Mouse (Mus musculus) embryo, embryonic 9.5 days (tissue): ENCODE data around the gene Reck.

Experiments used
- DNase-seq: peaks from one replicate; pipeline ENCODE4 v3.0.0-alpha.2; 2017; ENCODE audit errors: extremely low spot score

Reck gene

DNA sequence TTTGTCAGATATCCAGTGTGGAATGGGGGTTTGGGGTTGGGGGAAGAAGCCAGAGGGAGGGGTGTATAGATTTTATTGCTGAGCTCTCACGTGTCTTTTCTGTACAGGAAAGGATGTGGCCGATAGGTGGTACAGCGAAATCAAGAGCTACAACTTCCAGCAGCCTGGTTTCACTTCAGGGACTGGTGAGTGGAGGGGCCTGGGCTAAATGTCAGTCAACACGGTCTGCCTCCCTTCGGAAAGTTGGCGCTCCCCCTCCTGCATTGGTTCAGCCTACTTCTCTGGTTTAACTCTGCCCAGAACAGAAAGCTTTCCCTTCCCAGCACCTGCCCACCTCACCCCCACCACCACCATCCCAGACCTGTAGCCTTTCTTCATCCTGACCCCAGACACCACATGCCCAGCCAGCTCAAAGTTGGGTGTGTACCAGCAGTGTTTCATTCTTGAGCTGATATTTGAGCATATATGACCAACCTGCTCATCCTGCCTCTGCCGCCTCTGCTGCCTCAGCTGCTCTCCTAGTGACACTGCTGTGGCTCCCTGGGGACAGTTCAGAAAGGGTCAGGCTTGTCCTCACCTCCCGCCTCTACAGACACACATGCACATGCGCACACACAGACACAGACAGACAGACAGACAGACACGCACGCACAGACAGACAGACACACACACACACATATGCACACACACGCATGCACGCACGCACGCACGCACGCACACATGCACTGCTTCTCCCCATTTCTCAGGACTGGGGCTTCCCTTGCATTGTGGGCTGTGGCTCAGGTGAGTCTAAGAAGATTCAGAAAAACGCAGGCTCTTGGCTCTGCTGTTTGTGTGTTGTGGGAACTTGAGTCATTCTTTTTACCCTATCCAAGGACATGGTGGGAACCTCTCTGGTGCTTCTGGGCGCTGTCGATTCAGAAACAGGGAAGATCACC is 95.3 kb downstream of the Reck start:
- no peak for DNase-seq

DNA sequence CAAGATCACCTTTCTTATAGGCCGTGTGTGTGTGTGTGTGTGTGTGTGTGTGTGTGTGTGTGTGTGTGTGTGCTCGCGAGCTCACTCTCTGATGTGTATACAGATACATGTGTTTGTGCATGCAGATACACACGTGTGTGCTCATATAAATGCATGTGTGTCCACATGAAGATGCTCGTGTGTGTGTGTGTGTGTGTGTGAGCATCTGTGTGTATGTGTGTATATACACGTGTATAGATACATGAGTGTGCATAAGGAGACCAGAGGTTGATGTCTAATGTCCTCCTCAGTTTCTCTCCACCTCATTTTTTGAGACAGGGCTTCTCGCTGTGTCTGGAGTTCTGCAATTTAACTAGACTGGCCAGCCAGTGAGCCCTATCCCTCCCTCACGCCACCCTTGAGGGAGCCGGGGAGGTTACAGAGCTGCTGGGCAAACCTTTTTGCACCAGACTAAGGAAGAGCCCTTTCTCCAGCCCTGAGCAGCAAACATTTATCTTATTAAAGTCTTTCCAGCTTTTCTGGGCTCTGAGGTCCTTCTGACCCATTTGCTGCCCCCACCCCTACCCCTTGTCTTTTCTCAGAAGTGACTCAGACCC is 96.3 kb downstream of the Reck start:
- DNase-seq, result no peak

DNA sequence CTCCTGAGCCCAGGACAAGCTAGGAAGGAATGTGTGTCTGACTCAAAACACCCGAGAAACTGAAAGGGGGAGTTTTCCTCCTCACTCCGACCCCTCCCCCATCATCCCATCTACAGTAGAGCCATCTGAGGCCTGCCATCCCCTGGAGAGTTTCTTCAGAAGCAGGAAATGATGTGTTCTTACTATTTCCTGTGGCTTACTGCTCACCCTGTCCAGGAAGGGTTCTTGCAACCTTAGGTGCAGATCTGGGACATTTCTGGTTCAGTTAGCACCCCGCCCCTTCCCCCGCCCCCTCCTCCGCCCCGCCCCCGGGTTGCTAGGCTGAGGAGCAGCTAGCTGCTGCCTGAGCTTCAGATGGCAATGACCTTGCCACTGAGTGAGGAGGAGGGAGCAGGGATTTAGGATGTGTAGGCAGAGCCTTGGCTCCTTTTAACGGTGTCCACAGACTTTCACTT is 96.8 kb downstream of the Reck start:
- DNase-seq, result peak; percentile 80

DNA sequence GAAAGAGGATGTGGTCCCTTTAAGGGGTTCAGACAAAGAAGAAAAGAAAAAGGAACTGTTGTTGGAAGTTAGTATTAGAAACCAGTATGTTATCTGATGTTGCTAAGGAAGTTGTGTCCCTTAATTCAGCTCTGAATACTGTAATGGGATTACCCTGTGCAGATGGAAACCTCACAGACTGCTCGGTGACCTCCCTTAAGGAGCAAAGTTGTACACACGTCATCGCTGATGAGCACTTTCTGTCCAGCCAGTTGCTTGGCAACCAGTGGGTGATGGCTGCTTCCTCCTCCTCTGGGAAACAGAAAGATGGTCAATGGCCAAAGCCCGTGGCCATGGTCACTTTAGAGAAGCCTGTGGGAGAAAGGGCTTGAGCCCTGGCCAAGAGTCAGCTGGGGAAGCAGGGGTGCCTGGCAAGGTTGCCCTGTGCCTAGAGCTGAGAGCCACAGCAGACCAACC is 98.2 kb downstream of the Reck start:
- no peak for DNase-seq

DNA sequence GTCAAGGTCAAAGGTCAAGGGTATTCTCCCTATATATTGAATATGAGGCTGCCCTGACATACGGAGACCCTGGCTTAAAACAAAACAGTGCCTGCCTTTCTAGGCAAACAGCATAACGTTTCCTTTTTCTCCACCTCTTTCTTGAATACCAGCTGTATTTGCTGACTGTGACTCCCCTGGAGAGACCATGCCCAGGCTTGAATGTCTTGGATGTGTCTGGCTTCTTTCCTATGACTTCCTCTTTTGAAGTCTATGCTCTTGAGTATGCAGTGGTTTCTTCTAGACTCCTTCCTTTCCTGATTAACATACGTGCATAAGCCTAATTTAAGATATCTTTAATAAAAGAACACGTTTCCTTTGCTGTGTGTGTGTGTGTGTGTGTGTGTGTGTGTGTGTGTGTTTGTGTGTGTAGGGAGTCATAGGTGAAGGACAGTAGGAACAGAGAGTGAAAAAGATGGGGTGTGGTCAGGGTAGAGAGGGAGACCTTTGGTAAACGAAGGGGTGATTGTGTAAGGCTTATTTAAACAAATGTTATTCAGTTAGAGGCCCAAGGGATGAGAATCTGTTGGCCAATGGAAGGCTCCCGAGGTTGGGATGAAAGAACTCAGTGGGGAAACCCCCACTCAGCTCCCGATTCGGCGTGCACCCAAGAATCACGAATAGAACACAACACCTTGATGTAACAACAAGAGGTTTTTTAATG is 99.7 kb downstream of the Reck start:
- no peak for DNase-seq

DNA sequence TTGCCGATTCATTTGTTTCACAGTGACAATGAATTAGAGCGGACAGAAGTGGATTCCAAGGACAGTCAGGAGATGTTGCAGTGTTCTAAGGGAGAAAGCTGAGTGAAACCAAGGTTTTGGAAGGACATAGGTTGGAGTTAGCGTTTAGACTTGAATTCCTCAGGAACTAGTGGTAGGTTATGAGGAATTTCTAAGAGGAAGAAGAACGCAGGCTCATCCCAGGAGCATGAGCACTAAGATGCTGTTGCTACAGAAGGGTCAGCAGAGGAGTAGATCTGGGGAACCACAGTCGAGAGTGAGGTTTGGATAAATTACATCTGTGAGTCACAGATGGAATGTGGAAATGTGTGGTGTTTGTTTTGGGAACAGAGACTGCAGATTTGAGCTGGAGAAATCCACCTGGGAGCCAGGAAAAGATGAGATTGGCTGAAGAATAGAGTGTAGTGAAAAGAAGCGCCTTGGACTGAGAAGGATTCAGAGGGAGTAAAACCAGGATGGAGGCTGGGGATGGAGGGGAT is 101.0 kb downstream of the Reck start:
- DNase-seq, result no peak

DNA sequence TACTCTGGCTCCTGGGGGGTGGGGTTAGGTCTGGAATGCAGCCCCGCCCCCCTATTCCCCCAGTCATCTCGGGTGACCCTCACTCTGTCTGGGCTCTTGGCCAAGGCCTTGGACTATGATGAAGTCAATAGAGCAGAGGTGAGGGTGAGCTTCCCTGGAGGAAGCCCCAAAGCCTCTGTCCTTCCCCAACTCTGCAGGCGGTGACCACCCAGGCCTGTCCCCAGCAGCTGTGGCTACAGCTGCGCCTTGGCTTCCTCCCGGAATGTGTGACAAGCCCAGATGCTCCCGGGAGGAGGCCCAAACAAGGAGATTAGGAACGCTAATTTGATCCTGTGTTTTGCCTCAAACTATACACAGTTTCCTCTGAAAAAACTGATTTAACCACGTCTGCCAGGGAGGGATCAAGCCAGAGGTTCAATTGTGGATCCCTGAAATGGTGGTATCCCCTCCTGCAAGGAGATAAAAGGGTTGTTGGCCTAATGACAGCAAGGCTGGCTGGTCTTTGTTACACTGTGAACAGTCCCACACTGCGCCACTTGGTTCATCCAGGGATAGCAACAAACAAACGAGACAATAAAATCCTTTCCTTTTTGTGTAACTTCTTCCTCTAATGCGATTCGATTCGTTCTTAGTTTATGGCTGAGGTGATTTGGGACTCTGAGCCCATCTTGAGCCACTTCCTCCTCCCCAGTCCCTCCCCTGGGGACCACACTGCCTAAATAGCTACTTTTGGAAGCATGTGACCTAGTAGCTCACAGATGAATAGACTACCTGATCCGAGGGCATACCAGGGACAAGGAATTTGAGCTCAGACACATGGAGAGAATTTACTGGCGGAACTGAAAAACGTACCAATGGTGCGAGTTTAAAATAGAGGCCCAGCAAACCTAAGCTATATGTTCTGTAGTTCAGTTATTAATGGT is 103.5 kb downstream of the Reck start:
- peak; percentile 47 for DNase-seq

DNA sequence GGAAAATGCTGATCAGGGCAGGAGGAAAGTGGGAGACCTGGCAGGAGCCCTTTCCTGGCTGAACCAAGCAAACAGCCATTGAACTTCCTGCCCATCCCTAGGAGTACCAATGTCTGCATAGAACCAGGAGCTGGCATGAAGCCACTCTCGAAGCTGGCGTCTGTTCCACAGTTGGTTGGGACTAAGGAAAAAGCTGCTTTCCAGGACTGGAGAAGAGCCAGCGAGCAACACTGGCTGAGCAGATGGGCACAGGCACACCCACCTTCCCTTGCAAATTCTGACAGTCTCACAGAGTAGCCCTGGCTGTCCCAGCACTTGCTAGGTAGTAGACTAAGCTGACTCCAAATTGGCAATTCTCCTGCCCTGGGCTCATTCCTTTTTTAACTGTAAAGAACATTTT is 104.4 kb downstream of the Reck start:
- no peak for DNase-seq

DNA sequence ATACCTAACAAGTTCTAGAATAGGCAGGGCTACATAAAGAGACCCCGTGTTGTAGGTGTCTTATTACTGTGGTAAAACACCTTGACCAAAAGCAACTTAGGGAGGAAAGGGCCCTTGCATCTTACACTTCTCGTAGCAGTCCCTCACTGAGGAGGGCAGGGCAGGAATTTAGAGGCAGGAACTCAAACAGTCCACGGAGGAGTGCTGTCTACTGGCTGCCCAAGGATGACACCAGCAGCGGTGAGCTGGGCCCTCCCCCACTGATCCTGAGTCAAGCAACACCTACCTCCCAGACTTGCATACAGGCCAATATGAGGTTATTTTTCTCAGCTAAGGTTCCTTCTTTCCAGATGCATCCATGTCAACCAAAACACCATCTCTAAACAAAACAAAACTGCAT is 104.9 kb downstream of the Reck start:
- no peak for DNase-seq

DNA sequence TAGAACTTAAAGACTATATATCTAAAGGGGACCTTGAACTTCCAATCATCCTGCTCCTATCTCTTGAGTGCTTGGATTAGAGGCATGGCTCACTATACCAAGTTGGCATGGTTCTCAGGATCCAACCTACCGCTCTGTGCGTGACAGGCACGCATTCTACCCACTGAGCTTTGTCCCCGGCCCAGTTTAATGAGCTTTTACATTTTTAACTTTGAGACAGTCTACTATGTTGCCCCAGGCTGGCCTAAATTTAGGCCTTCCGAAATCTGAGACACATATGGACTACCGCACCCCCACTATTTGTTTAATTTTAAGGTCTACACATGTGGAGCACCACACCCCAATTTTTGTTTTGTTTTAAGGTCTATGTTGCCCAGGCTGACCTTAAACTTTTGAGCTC is 105.5 kb downstream of the Reck start:
- DNase-seq, result no peak

DNA sequence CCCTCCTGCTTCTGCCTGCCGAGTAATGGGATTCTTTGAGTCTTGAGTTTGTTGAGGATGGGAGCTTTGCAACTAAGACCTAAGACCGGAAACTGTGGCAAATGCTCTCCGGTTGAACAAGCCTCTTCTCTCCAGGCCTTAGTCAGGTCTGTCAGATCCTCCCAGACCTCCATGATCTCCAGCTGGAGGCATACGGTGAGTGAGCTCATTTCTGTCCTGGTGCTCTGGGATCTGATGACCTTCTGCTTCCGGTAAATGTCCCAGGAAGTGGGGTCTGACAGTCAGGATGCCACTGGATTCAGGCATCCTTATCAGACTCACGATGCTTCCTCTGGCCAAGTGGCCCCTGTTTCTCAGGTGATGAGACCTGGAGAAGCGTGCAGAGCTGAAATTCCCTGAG is 105.9 kb downstream of the Reck start:
- no peak for DNase-seq

DNA sequence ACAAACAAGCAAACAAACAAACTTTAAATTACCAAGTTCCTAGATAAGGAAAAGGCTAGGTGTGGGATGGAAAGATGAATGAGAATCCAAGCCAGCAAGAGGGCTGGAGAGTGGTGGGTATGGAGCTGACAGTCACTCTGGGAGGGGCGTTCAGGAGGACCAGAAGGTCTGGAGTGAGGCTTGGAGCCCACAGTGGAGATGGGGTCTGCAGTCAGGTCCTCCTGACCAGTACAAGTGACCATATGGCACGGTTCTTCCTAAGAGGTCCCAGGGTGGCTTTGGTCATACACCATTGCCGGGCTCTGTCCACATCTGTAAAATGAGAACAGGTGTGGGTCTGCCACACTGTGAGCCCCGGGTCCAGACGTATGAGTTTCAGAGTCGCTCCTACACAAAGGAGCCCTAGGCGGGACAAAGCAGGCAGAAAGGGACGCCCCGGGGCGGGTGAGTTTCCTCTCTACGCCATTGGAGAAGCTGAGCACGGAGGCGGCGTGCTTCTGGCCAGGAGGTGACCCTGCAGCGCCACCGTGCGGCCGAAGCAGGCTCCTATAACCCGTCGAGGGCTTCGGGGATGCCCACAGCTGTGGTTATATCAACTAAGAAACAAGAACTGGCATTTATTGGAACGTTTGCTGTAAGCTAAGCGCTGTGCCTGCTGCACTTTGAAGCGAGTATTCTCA is 106.9 kb downstream of the Reck start:
- DNase-seq, result peak; percentile 93

DNA sequence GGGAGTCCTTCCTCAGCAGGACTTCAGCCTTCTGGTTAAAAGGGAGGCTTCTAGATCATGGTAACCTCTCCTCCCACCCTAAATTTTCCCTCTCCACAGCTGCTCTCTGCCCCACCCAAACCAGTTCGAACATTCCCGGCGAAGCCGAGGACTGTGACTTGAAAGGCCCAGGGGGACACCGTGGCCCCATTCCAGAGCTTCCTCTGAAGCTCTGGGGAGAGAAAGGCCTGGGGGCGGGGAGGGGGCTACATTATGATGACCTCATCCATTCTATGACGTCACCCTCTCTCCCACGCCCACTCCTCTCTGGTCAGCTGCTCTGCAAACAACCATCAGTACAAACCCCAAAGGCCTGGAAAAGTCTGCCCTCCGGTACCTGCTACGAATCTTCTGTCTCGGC is 107.9 kb downstream of the Reck start, which contains the start of gene Ccin:
Gene Ccin, plus strand, starts transcription at position 303 of the 400 bp plus-strand sequence.
- DNase-seq, result no peak

DNA sequence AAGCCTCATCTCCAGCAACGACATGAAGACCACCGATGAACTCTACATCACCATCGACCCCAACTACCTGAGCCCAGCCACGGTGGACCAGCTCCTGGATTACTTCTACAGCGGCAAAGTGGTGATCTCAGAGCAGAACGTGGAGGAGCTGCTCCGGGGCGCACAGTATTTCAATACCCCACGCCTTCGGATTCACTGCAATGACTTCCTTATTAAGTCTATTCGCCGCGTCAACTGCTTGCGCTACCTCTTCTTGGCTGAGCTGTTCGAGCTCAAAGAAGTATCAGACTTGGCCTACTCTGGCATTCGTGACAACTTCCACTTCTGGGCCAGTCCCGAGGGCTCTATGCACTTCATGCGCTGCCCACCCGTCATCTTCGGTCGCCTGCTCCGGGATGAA is 108.4 kb downstream of the Reck start:
- no peak for DNase-seq

DNA sequence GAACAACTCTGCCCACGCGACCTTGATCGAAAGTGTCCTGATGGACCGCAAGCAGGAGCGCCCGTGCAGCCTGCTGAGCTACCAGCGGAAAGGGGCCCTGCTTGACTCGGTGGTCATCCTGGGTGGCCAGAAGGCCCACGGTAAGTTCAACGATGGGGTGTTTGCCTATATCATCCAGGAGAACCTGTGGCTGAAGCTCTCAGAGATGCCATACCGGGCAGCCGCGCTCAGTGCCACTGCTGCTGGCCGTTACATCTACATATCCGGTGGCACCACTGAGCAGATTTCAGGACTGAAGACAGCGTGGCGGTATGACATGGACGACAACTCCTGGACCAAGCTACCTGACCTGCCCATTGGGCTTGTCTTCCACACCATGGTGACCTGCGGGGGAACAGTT is 109.0 kb downstream of the Reck start:
- DNase-seq, result no peak

DNA sequence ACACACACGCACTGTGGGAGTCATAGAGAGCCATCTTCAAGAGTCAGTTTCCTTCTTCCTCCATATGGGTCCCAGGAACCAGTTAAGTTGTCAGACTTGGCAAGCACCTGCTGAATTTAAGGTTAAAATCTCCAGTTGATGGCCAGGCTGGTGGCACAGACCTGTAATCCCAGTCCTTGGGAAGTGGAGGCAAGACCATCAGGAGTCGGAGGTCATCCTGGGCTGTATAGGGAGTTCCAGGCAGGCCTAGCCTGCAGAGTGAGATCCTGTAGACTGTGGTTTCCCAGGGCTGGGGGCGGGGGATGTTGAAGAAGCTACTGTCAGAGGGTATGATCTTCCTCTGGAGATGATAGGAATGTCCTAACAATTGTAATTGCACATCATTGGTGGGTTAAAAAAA is 113.6 kb downstream of the Reck start:
- no peak for DNase-seq

DNA sequence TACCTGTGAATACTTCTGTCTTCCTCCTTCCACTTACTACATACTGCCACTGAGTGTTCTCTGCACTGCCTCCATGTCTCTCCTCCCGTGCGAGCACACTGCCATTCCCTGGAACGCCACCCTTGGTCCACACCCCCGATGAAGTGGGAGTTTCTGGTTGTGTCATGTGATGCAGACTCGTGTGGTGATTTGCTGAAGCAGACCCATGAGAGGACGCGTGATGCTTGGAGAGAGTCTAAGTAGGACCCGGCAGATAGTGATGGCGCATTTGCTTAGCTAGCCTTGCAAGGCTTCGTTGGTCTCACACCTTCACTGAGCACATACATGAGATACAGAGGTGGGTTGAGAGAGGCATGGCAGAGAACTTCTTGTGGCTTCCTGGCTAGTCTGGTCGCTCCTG is 117.7 kb downstream of the Reck start:
- DNase-seq, result no peak

DNA sequence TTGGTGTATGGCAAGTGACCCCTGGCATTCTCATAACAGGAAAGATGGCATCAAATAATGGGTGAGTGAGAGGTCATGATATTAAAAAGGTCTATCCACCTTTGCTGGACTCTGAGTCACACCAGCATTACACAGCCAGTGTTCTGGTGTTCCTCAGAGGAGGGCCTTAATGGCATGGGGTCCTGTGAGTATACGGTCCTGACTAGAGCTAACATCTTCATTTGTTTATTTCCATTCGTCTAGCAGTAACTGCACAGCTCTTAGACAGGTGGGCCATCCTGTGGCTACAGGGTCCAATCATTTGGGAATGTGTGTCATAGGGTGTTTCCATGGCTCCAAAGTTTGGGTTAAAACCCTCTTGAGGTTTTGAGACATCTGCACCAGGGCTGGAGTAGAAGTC is 119.0 kb downstream of the Reck start:
- DNase-seq, result no peak
